Mouse (Mus musculus): ENCODE measurements at regions not wholly inside any gene's neighbourhood (a gene's known extent, or its start where the extent isn't known, plus 50 kb on each side); places are given as distances from the start of the nearest gene placed in this dataset.

- no peak for TF ChIP-seq GATA1 (IDR thresholded peaks at IDR 0.05; ENCODE audit: low read length)
- TF ChIP-seq TAL1 (IDR thresholded peaks at IDR 0.05; ENCODE audit: low read length): no peak
These were observed 270.4 kb downstream of the Rngtt start for GRCm38 (mm10) chr4:33580491-33580890.
